Comparison of ENCODE assay signal across 8 mouse cellular contexts in the genomic region with DNA sequence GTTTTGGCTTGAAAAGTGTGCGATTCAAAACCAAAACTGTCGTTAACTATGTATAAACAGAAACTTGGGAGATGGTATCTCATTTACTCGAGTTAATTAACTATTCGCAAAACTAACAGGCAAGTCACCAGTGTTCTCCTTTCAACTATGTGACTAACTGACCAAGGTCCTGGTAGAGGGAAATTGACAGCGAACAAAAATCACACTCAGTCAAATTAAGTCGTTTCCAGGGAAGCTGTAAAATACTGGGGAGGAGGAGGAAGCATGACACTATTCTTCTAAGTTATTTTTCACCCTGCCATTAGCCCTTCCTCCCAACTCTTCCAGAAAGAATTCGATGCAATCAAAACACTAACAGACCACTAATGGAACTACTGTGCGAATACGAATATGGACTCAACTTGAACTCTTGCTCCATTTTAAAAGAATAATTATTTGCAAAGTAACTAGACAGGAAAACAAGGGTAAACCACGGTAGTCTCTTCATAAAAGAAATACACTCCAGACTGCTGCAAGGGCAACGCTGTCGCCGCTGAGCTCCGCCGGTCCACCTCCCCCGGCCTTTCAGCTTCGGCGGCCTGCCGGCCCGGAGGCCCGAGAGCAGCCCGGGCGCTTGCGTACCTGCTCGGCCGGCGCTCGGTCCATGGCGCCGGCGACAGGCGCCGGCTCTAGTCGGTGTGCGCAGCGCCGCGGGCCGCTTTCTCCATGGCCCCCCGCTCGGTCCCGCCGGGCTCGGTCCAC. TPM values are rescaled to one million over a fixed set of nuclear protein-coding genes. Genes with fewer than 3 reads are reported as not detected.
DNase-seq lines count a peak whose midpoint lies in the region; ATAC-seq and TF ChIP-seq lines count a peak whose summit lies in the region.

No protein-coding gene starts in this region.

- no peaks in the 10 kb centered on the region for H3K9me3 ChIP-seq in heart, embryonic 13.5 days
- no peaks in the 10 kb centered on the region for H3K9me3 ChIP-seq in G1E (replicated peaks)
- no peaks in the 10 kb centered on the region for H3K9me3 ChIP-seq in heart, embryonic 16.5 days (replicated peaks; ENCODE audit: control insufficient read depth, low read length)
- no peaks in the 10 kb centered on the region for H3K9me3 ChIP-seq in midbrain, embryonic 10.5 days (replicated peaks)

- no peak for DNase-seq in heart, adult 18-20 months
- DNase-seq in G1E (ENCODE audit: low spot score): no peak
- DNase-seq in midbrain, embryonic 10.5 days (ENCODE audit: low spot score): no peak
- DNase-seq in gastrocnemius, postnatal 36 days: no peak
- DNase-seq in retina, postnatal 1 day: no peak
- no peak for DNase-seq in layer of hippocampus, postnatal 10 days (ENCODE audit: low spot score in 2 of 2)

- H3K4me2 ChIP-seq in heart, embryonic 13.5 days: peak overlapping the region; percentile 86
- H3K4me2 ChIP-seq in heart, embryonic 16.5 days (ENCODE audit: low read depth, low read length): peak overlapping the region; percentile 76

- peak overlapping the region; percentile 93 for H3K9ac ChIP-seq in heart, embryonic 13.5 days
- peak overlapping the region; percentile 91 for H3K9ac ChIP-seq in heart, embryonic 16.5 days (ENCODE audit: low read length)

- H3K27me3 ChIP-seq in heart, embryonic 13.5 days (replicated peaks): no peaks in the 10 kb centered on the region
- H3K27me3 ChIP-seq in G1E (ENCODE audit: insufficient read depth, low read length): peaks cover 10% of the 10 kb centered on the region; the same call in 1 of the 2 replicates
- H3K27me3 ChIP-seq in heart, embryonic 16.5 days (ENCODE audit: control insufficient read depth, insufficient read depth, low read length): no peaks in the 10 kb centered on the region
- no peaks in the 10 kb centered on the region for H3K27me3 ChIP-seq in midbrain, embryonic 10.5 days (ENCODE audit: low read depth, poor library complexity, severe bottlenecking)

- 0 out of 2 replicates have a peak, but pooled peaks cover 5% of the 10 kb centered on the region for H3K36me3 ChIP-seq in heart, embryonic 13.5 days
- peaks cover 20% of the 10 kb centered on the region for H3K36me3 ChIP-seq in G1E (replicated peaks)
- H3K36me3 ChIP-seq in heart, embryonic 16.5 days (ENCODE audit: control insufficient read depth, insufficient read depth): no peaks in the 10 kb centered on the region
- H3K36me3 ChIP-seq in midbrain, embryonic 10.5 days: no peaks in the 10 kb centered on the region

- H3K4me1 ChIP-seq in heart, embryonic 13.5 days: peaks cover 30% of the 10 kb centered on the region
- peaks cover 18% of the 10 kb centered on the region; the same call in 1 of the 2 replicates for H3K4me1 ChIP-seq in G1E (ENCODE audit: insufficient read depth, low read depth, low read length)
- H3K4me1 ChIP-seq in heart, embryonic 16.5 days (ENCODE audit: control insufficient read depth, insufficient read depth, low read length): peaks cover 21% of the 10 kb centered on the region
- peaks cover 25% of the 10 kb centered on the region for H3K4me1 ChIP-seq in midbrain, embryonic 10.5 days

- intact Hi-C loops in gastrocnemius, postnatal 36 days (cut with DNase I): no loop called here

- TF ChIP-seq CTCF in G1E (IDR thresholded peaks at IDR 0.05; ENCODE audit: low read depth, low read length): no peak

- 3% methylated on average over 44 of the region's 44 CpGs for WGBS in heart, embryonic 13.5 days
- 2% methylated on average over 44 of the region's 44 CpGs for WGBS in heart, embryonic 16.5 days
- WGBS in midbrain, embryonic 10.5 days: 5% methylated on average over 44 of the region's 44 CpGs

- H3K4me3 ChIP-seq in heart, embryonic 13.5 days: peak overlapping the region; percentile 84
- H3K4me3 ChIP-seq in G1E (ENCODE audit: low read depth, low read length): peak overlapping the region; percentile 82
- H3K4me3 ChIP-seq in heart, embryonic 16.5 days (ENCODE audit: low read length): peak overlapping the region; percentile 83
- peak overlapping the region; percentile 85 for H3K4me3 ChIP-seq in midbrain, embryonic 10.5 days

- H3K27ac ChIP-seq in heart, embryonic 13.5 days (replicated peaks): peak overlapping the region; percentile 83
- peak overlapping the region; percentile 83 for H3K27ac ChIP-seq in heart, embryonic 16.5 days (ENCODE audit: low read length)
- peak overlapping the region; percentile 93 for H3K27ac ChIP-seq in midbrain, embryonic 10.5 days (replicated peaks)

- no peak for ATAC-seq in heart, embryonic 13.5 days (ENCODE audit: extremely low read depth, insufficient number of reproducible peaks, low FRiP score, low TSS enrichment)
- ATAC-seq in G1E (ENCODE audit: extremely low read depth, insufficient number of reproducible peaks, low FRiP score, poor library complexity, severe bottlenecking): no peak
- no peak; the same call in 1 of the 2 replicates for ATAC-seq in heart, embryonic 16.5 days (replicated peaks; ENCODE audit: extremely low read depth, insufficient read depth, low FRiP score)

RNA-seq across cellular contexts. Expression of gene Secisbp2l, which starts 0.5 kb away (rescaled TPM):
- polyA plus RNA-seq in heart, embryonic 13.5 days (2015; fragmentation: Nextera tagmentation; extraction: Ambion mirVana): 11.1 and 11.2 TPM in 2 replicates
- total RNA-seq in heart, adult 18-20 months (2021): 10 to 100 TPM; 24.1 to 26.6 TPM
- total RNA-seq in G1E (2014; fragmentation: Nextera tagmentation) (25.3 and 28.2 TPM in 2 replicates), G1E (2017) (22.8 and 24.6 TPM in 2 replicates)
- polyA plus RNA-seq in G1E (2012): 3.8 and 4.8 TPM in 2 replicates
- 13.1 and 14.0 TPM in 2 replicates for polyA plus RNA-seq in heart, embryonic 16.5 days (2015; fragmentation: Nextera tagmentation; extraction: Ambion mirVana)
- 15.8 and 21.9 TPM in 2 replicates for polyA plus RNA-seq in midbrain, embryonic 10.5 days (2016; fragmentation: Nextera tagmentation; extraction: Ambion mirVana)
- total RNA-seq in gastrocnemius, postnatal 36 days (2021): 10 to 100 TPM; 14.2 to 14.9 TPM
- 10 to 100 TPM; 84.8 to 89.2 TPM for total RNA-seq in layer of hippocampus, postnatal 10 days (2021)

RNA-seq across cellular contexts. Expression of gene Shc4, which starts 58.2 kb away (rescaled TPM):
- polyA plus RNA-seq in heart, embryonic 13.5 days (2015; fragmentation: Nextera tagmentation; extraction: Ambion mirVana): 0.64 and 1.7 TPM in 2 replicates
- under 1 TPM; 0.51 to 0.67 TPM for total RNA-seq in heart, adult 18-20 months (2021)
- total RNA-seq in G1E (2014; fragmentation: Nextera tagmentation) (0.83 and 1.9 TPM in 2 replicates), G1E (2017) (0.81 and 1.0 TPM in 2 replicates)
- polyA plus RNA-seq in G1E (2012): 0.14 and 0.26 TPM in 2 replicates
- 1.3 and 1.7 TPM in 2 replicates for polyA plus RNA-seq in heart, embryonic 16.5 days (2015; fragmentation: Nextera tagmentation; extraction: Ambion mirVana)
- polyA plus RNA-seq in midbrain, embryonic 10.5 days (2016; fragmentation: Nextera tagmentation; extraction: Ambion mirVana): 1.3 TPM in 2 replicates
- 1 to 10 TPM in 1 of 2 experiments, under 1 TPM in 1; 0.61 to 1.3 TPM for total RNA-seq in gastrocnemius, postnatal 36 days (2021)
- total RNA-seq in layer of hippocampus, postnatal 10 days (2021): 1 to 10 TPM; 6.5 to 6.8 TPM
